Mouse (Mus musculus) lung, postnatal 0 days (tissue): ENCODE measurements at regions not wholly inside any gene's neighbourhood (a gene's known extent, or its start where the extent isn't known, plus 50 kb on each side); places are given as distances from the start of the nearest gene placed in this dataset.

ENCODE experiments used
- CTCF ChIP-seq: IDR thresholded peaks from 2 replicates; pipeline ENCODE4 v1.5.1; 2016; ENCODE audit warnings: antibody characterized with exemption, mild to moderate bottlenecking
- EP300 ChIP-seq: IDR thresholded peaks from 2 replicates; pipeline ENCODE4 v1.6.1; 2016; ENCODE audit warnings: antibody characterized with exemption, mild to moderate bottlenecking, control low read depth

DNA sequence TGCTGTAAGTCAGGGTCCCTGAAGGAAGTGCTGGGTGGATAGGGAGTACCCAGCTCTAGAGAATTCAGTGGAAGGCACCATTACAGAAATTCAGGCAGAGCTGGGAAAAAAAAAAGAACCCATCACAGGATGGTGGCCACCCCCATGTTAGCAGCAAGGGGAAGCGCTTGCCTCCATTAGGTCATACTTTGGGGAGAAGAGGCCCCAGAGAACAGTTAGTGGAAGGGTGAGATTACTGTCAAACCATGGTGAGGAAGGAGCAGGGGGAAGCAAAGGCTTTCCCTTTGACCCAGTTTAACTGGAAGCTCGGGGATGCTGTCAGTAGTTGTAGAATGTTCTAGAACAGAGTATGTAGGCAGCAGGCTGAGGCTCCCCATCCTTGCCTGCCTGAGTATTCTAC, 148.8 kb upstream of the Mrps10 start:
- no peak for TF ChIP-seq EP300
- no peak for TF ChIP-seq CTCF
